Mouse (Mus musculus) adipocyte (in vitro differentiated cells): ENCODE measurements around the gene Cdca7l.
A peak's percentile ranks its signal among the peaks of the same experiment; 100 is the strongest.

Experiments
- DNase-seq: peaks from one replicate; pipeline ENCODE4 v3.0.0-alpha.2; 2016; ENCODE audit warnings: low spot score

Gene Cdca7l

GRCm38 (mm10) chr12:117809327-117810017, 5.4 kb downstream of the Cdca7l start:
- DNase-seq, result no peak

DNA sequence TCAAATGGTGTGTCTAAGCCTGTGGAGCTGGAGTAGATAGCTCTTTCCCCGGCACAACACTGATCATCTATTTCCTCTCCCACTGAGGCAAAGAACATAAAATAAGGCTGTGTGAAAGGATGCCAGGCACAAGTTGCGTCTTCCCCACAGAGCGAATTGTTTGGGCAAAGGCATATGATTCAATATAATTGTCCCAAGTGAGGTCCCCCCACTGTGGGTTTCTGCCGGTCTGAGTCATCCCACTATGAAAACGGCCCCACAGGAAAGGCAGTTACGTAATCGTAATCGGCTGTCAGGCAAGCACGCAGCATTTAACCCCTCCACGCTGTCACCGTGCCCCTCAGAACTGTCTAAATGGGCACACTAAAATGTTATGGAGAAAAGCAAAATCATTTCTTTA, 6.0 kb downstream of the Cdca7l start:
- no peak for DNase-seq

DNA sequence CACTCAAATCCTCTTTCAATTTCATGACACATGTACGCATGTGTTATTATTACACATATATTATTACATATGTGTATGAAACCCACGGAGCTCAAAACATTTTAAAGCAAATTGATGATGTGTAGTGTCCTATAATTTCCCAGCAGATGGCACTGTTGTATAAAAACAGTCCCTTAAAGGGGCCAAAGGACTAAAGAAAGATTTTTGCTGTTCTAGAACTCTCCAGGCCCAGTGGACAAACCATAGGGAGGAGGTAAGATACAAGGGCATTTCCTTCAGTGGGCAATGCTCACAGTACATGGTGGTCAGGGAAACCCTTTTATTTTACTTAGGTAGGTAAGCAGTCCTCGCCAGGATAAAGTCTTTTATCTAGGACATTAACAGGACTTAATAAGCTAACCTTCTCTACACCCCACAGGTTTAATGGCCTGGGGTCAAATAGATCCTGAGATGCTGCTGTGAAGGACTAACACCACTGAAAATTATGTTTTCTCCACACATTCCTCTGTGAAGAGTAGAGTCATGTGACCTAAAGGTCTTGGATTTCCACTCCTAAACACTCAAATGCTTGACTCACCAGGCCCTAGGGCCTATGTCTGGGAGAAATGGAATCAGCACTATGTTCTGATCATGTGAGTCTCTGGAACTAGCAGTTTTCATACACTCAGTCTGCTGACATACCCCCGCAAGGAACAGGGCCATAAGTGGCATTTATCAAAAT, 16.2 kb downstream of the Cdca7l start:
- DNase-seq, result peak; percentile 75

- DNase-seq, result peak; percentile 29
Observed at GRCm38 (mm10) chr12:117820859-117821221, 16.8 kb downstream of the Cdca7l start.

DNA sequence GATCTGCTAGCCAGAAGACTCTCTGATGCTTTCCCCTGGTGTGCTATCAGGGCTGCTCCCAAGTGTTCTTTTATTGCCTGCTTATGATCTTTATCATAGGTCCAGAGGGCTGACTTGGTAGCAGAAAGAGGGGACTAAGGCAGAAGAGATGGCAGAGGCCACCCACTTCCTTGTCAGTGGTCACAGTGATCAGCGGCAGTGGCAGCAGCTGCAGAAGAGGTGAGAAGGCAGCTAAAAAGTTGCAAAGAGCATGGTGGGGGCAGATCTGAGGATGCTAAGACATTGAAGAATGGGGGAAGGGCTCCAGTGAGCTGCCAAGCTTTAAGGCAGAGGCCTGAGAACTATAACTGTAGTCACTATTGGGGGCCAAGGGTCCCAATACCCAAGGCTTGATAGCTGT, 17.3 kb downstream of the Cdca7l start:
- no peak for DNase-seq

DNA sequence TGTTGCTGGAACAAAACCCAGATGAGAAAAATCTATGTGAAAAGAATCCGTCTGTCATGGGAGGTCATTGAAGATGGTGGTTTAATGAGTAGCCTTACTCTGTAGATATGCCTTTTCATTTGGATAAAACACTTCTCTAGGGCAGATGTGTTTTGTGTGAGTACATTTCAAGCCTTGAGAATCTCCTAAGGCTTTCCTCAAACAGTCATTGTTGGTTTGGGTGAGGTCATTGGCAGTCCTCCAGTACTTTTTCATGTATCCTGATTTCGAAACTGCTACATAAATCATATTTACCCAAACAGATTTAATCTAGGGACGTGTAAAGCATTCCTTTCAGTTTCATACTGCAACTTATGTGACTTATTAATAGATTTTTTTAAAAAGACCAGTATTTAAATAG, 24.3 kb downstream of the Cdca7l start:
- peak; percentile 84 for DNase-seq

DNA sequence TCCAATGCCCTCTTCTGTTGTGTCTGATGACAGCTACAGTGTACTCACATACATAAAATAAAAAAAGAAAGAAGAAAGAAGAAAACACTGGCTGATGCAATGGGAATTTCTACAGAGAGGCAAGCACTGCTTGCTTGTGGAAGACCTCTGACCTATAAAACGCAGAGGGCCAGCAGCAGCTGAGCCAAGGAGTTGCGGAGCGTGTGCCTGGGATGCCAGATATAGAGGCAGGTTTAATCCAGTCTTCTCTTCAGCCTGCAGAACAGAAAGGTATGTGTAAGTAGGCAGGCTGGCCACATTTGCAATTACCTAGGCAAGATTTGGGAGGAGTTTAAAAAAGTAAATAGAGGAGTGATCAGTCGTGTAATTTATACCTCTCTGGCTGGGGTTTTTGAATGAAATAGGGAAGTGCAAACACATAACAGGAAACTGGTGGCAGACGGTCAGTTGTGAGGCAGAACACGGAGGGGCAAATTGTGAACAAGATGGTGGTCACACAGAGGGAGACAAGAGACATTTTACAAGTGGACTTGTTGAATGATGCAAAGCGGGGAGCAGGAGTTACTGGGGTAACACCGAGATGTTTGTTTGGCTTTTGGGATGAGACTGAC, 27.4 kb downstream of the Cdca7l start:
- DNase-seq, result peak; percentile 76

- no peak for DNase-seq
Observed at GRCm38 (mm10) chr12:117832190-117832589, 28.1 kb downstream of the Cdca7l start.

- DNase-seq, result no peak
Observed at GRCm38 (mm10) chr12:117834652-117835051, 30.6 kb downstream of the Cdca7l start.

GRCm38 (mm10) chr12:117835371-117835770, 31.3 kb downstream of the Cdca7l start:
- DNase-seq, result no peak

GRCm38 (mm10) chr12:117837376-117837775, 33.3 kb downstream of the Cdca7l start:
- DNase-seq, result no peak

GRCm38 (mm10) chr12:117840705-117841104, 36.6 kb downstream of the Cdca7l start:
- DNase-seq, result no peak

- DNase-seq, result no peak
Observed at GRCm38 (mm10) chr12:117842676-117843075, 38.6 kb downstream of the Cdca7l start.

DNA sequence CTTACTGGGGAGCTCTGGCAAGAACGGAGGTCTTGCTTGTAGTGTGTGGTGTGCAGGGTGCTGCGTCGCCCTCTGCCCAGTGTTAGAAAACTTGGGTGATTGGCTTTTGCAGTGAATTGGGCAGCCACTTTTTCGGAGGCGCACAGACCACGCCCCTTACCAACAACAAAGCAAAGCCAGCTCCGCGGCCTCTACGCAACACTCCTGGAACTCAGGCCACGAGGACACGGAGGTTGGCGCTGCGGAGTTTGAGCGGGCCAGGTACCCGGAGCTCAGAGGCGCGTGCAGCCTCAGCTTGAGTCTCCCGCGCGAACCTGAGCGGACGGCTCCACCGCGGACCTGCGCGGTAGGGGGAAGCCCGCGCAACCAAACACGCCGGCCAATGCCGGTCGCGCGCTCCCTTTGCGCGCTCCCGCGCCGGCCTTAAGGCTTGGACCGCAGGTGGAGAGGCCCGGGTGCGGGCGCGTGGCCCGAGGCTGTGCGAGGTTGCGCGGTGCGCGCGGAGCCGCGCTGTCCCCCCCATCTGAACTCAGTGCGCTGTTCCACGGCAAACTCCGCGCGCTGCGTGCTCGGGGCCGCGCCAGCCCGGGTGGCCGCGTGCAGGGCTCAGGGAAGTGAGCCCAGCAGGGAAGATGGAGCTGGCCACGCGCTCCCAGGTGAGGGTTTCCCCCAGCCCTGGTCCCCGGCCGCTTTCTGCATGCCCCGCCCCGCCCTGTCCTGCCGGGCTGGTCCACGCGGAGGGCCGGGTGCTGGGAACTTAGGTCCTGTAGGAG, 39.4 kb downstream of the Cdca7l start:
- DNase-seq, result peak; percentile 48

DNA sequence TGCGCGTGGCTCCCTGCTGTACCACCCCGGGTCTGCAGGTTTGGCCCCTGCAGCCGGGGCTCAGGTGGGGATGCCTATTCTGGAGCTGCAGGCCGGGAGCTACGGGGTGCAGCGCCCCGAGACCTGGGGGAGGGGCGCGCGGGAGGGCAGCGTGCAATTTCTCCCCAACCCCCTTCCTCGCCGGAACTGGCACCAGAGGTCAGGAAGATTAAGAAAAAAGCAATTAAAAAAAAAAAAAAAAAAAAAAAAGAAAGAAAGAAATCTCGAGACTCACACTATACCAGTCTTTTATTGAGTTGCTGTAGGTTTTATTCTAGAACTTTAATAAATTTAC, 40.0 kb downstream of the Cdca7l start:
- no peak for DNase-seq

- no peak for DNase-seq
Observed at GRCm38 (mm10) chr12:117844917-117845316, 40.8 kb downstream of the Cdca7l start.

- DNase-seq, result no peak
Observed at GRCm38 (mm10) chr12:117848621-117849020, 44.5 kb downstream of the Cdca7l start.

DNA sequence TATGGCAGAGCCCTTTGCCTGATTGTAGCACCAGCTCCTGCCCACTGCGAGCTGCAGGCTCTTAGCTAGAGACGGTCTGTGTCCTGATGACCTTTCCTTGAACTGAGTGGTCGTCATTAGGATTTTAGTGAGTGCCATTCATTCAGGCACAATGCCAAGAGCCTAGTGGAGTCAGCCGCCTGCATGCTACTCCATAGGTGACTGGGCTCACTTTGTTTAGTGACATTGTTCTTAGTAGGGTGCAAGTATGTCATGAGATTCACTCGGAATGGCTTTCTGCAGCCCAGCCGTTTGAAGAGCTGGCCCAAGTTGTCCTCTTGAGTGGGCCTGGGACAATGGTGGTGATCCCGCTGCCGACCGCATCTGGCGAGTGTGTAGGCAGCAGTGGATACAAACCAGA, 46.4 kb downstream of the Cdca7l start:
- DNase-seq, result no peak

DNA sequence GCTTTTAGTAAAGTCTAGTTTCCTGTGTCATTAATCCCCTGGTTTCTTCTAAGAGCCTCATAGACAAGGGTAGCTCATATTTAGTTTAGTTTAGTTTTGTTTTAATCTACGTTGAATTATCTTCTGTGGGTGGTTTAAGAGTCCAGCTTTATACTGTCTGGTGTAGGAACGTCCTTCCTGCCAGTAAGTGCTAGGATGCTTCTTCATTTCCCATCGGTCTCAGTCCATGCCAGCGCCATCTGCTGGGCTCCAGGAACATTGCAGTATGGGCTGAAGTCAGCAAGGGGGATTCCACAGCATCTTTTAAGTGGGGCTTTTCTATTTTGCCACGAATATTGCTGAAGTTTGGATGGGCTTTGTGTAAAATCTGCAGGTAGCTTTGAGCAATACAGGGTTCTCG, 49.2 kb downstream of the Cdca7l start:
- peak; percentile 54 for DNase-seq

DNA sequence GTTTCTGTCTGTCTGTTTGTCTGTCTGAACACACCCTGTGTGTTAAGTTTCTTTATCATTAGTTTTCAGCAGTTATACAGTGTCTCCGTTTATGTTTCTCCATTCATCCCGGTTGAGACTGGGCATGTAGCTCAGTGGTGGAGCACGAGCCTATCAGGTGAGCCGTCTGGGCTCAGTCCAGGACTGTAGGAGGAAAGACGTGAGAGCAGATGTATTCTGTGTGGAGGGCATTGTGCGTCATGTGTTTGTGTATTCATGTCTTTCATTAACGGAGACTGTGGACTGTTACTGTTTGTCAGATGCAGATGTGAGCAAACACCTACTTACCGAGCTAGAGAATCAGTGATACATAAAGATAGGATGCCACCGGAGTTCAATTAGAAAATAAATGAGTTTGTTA, 52.9 kb downstream of the Cdca7l start:
- no peak for DNase-seq

DNA sequence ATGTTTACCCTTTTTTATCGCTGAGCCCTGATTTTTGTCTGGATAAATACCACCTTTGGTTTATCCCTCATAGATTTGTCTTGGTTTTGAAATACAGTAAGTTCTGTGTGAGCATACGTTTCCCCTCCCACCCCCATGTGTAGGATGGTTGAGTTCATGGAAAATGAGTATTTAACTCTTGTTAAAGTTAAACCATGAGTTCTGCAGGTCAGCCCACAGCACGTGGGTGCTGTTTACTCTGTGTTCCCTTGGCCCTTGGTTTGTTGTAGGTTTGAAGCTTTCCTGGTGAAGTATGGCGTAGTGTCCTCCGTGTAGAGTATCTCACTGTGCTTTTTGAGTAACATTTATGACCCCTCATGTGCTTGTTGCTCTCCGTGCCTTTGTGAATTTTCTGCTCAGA, 53.8 kb downstream of the Cdca7l start:
- no peak for DNase-seq

DNA sequence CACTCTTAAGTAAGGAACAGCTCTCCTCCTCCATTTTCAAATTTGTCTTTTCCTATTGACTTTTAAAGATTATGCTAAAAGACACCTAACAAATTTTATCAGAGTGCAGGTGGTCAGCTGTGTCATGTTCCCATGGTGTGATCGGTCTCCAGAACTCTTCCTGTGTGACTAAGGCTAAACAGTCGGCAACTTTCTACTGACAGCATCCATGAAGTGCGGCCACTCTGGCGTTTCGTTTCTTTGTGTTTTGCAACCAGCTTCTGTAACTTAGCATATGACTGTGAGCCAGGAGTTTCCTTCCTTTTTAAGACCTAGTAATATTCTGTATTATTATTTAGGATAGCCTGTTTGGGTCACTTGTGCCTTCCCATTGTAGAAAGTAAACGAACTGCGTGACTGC, 56.8 kb downstream of the Cdca7l start:
- DNase-seq, result no peak

DNA sequence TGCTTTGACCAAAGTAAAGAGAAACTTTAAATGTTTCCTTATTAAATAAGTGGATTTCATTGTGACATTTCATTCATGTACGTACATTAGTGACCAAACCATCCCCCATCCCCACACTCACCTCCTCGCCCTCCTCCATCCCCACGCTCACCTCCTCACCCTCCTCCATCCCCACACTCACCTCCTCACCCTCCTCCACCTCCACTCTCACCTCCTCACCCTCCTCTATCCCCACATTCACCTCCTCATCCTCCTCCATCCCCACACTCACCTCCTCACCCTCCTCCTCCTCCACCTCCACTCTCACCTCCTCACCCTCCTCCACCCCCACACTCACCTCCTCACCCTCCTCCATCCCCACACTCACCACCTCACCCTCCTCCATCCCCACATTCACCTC, 57.2 kb downstream of the Cdca7l start:
- DNase-seq, result no peak
